Mouse (Mus musculus): ENCODE data around the gene Dzip3. TPM values are rescaled to one million over a fixed set of nuclear protein-coding genes. Genes with fewer than 3 reads are reported as not detected.

Gene Dzip3
- polyA plus RNA-seq, 1 experiment: 3.3 TPM

- Histone ChIP-seq H3K27me3 (ENCODE audit: control insufficient read depth, insufficient read depth, insufficient read length) (no peaks in the 10 kb centered on the region), H3K79me2 (ENCODE audit: control insufficient read depth, insufficient read depth) (no peaks in the 10 kb centered on the region), H3K36me3 (ENCODE audit: control insufficient read depth, insufficient read depth) (peaks cover 43% of the 10 kb centered on the region), H3ac (ENCODE audit: control insufficient read depth, insufficient read length, low read depth) (no peak overlapping the region), H3K79me3 (ENCODE audit: low read depth) (no peaks in the 10 kb centered on the region), H3K4me3 (ENCODE audit: insufficient read depth, poor library complexity, severe bottlenecking) (no peak overlapping the region)
- TF ChIP-seq FOSL1 (IDR thresholded peaks at IDR 0.05; ENCODE audit: insufficient read depth, low read length, poor library complexity, severe bottlenecking): no peak
- no peak for TF ChIP-seq CTCF (IDR thresholded peaks at IDR 0.05; ENCODE audit: control insufficient read depth, insufficient read depth, insufficient read length)
- no peak for TF ChIP-seq MYOG (IDR thresholded peaks at IDR 0.05; ENCODE audit: control insufficient read depth, extremely low read depth, insufficient read length)
- no peak for TF ChIP-seq CEBPB (IDR thresholded peaks at IDR 0.05; ENCODE audit: low read depth)
- TF ChIP-seq MAX (IDR thresholded peaks at IDR 0.05): no peak
- TF ChIP-seq MYOD1 (IDR thresholded peaks at IDR 0.05; ENCODE audit: control insufficient read depth, insufficient read length, low read depth): no peak
- TF ChIP-seq USF1 (IDR thresholded peaks at IDR 0.05; ENCODE audit: low read depth): no peak
Measured at GRCm38 (mm10) chr16:48979965-48980364, 14.0 kb downstream of the Dzip3 start.

- no peaks in the 10 kb centered on the region for H3K79me2 ChIP-seq (ENCODE audit: control insufficient read depth, insufficient read depth)
- H3K79me3 ChIP-seq (ENCODE audit: low read depth): no peaks in the 10 kb centered on the region
- TF ChIP-seq USF1 (IDR thresholded peaks at IDR 0.05; ENCODE audit: low read depth) (no peak), CEBPB (IDR thresholded peaks at IDR 0.05; ENCODE audit: low read depth) (no peak), MYOD1 (IDR thresholded peaks at IDR 0.05; ENCODE audit: control insufficient read depth, insufficient read length, low read depth) (no peak), FOSL1 (IDR thresholded peaks at IDR 0.05; ENCODE audit: insufficient read depth, low read length, poor library complexity, severe bottlenecking) (no peak), CTCF (IDR thresholded peaks at IDR 0.05; ENCODE audit: control insufficient read depth, insufficient read depth, insufficient read length) (no peak), MAX (IDR thresholded peaks at IDR 0.05) (no peak), MYOG (IDR thresholded peaks at IDR 0.05; ENCODE audit: control insufficient read depth, extremely low read depth, insufficient read length) (no peak)
- H3ac ChIP-seq (ENCODE audit: control insufficient read depth, insufficient read length, low read depth): no peak overlapping the region
- no peaks in the 10 kb centered on the region for H3K27me3 ChIP-seq (ENCODE audit: control insufficient read depth, insufficient read depth, insufficient read length)
- H3K36me3 ChIP-seq (ENCODE audit: control insufficient read depth, insufficient read depth): peaks cover 33% of the 10 kb centered on the region
- H3K4me3 ChIP-seq (ENCODE audit: insufficient read depth, poor library complexity, severe bottlenecking): no peak overlapping the region
Measured at GRCm38 (mm10) chr16:48973548-48973947, 20.4 kb downstream of the Dzip3 start.

GRCm38 (mm10) chr16:48972996-48973395 is 21.0 kb downstream of the Dzip3 start:
- Histone ChIP-seq H3ac (ENCODE audit: control insufficient read depth, insufficient read length, low read depth) (no peak overlapping the region), H3K4me3 (ENCODE audit: insufficient read depth, poor library complexity, severe bottlenecking) (no peak overlapping the region), H3K79me2 (ENCODE audit: control insufficient read depth, insufficient read depth) (no peaks in the 10 kb centered on the region), H3K79me3 (ENCODE audit: low read depth) (no peaks in the 10 kb centered on the region), H3K27me3 (ENCODE audit: control insufficient read depth, insufficient read depth, insufficient read length) (no peaks in the 10 kb centered on the region), H3K36me3 (ENCODE audit: control insufficient read depth, insufficient read depth) (peaks cover 28% of the 10 kb centered on the region)
- no peak for TF ChIP-seq MYOD1 (IDR thresholded peaks at IDR 0.05; ENCODE audit: control insufficient read depth, insufficient read length, low read depth)
- no peak for TF ChIP-seq MAX (IDR thresholded peaks at IDR 0.05)
- no peak for TF ChIP-seq USF1 (IDR thresholded peaks at IDR 0.05; ENCODE audit: low read depth)
- TF ChIP-seq FOSL1 (IDR thresholded peaks at IDR 0.05; ENCODE audit: insufficient read depth, low read length, poor library complexity, severe bottlenecking): no peak
- no peak for TF ChIP-seq CEBPB (IDR thresholded peaks at IDR 0.05; ENCODE audit: low read depth)
- no peak for TF ChIP-seq CTCF (IDR thresholded peaks at IDR 0.05; ENCODE audit: control insufficient read depth, insufficient read depth, insufficient read length)
- no peak for TF ChIP-seq MYOG (IDR thresholded peaks at IDR 0.05; ENCODE audit: control insufficient read depth, extremely low read depth, insufficient read length)

- Histone ChIP-seq H3K79me2 (ENCODE audit: control insufficient read depth, insufficient read depth) (no peaks in the 10 kb centered on the region), H3K79me3 (ENCODE audit: low read depth) (no peaks in the 10 kb centered on the region), H3ac (ENCODE audit: control insufficient read depth, insufficient read length, low read depth) (no peak overlapping the region), H3K4me3 (ENCODE audit: insufficient read depth, poor library complexity, severe bottlenecking) (no peak overlapping the region), H3K36me3 (ENCODE audit: control insufficient read depth, insufficient read depth) (peaks cover 31% of the 10 kb centered on the region), H3K27me3 (ENCODE audit: control insufficient read depth, insufficient read depth, insufficient read length) (no peaks in the 10 kb centered on the region)
- TF ChIP-seq MYOG (IDR thresholded peaks at IDR 0.05; ENCODE audit: control insufficient read depth, extremely low read depth, insufficient read length): no peak
Measured at GRCm38 (mm10) chr16:48941805-48942204, 52.2 kb downstream of the Dzip3 start.

GRCm38 (mm10) chr16:48923724-48924123 is 70.2 kb downstream of the Dzip3 start:
- Histone ChIP-seq H3K4me3 (ENCODE audit: insufficient read depth, poor library complexity, severe bottlenecking) (no peak overlapping the region), H3K79me3 (ENCODE audit: low read depth) (no peaks in the 10 kb centered on the region), H3K27me3 (ENCODE audit: control insufficient read depth, insufficient read depth, insufficient read length) (no peaks in the 10 kb centered on the region), H3K79me2 (ENCODE audit: control insufficient read depth, insufficient read depth) (no peaks in the 10 kb centered on the region), H3ac (ENCODE audit: control insufficient read depth, insufficient read length, low read depth) (no peak overlapping the region), H3K36me3 (ENCODE audit: control insufficient read depth, insufficient read depth) (peaks cover 35% of the 10 kb centered on the region)
- TF ChIP-seq CEBPB (IDR thresholded peaks at IDR 0.05; ENCODE audit: low read depth) (no peak), MAX (IDR thresholded peaks at IDR 0.05) (no peak), USF1 (IDR thresholded peaks at IDR 0.05; ENCODE audit: low read depth) (no peak), MYOD1 (IDR thresholded peaks at IDR 0.05; ENCODE audit: control insufficient read depth, insufficient read length, low read depth) (no peak), CTCF (IDR thresholded peaks at IDR 0.05; ENCODE audit: control insufficient read depth, insufficient read depth, insufficient read length) (no peak), MYOG (IDR thresholded peaks at IDR 0.05; ENCODE audit: control insufficient read depth, extremely low read depth, insufficient read length) (no peak), FOSL1 (IDR thresholded peaks at IDR 0.05; ENCODE audit: insufficient read depth, low read length, poor library complexity, severe bottlenecking) (no peak)

- Histone ChIP-seq H3K79me3 (ENCODE audit: low read depth) (no peaks in the 10 kb centered on the region), H3K79me2 (ENCODE audit: control insufficient read depth, insufficient read depth) (no peaks in the 10 kb centered on the region), H3ac (ENCODE audit: control insufficient read depth, insufficient read length, low read depth) (no peak overlapping the region), H3K27me3 (ENCODE audit: control insufficient read depth, insufficient read depth, insufficient read length) (no peaks in the 10 kb centered on the region), H3K36me3 (ENCODE audit: control insufficient read depth, insufficient read depth) (no peaks in the 10 kb centered on the region), H3K4me3 (ENCODE audit: insufficient read depth, poor library complexity, severe bottlenecking) (no peak overlapping the region)
- TF ChIP-seq FOSL1 (IDR thresholded peaks at IDR 0.05; ENCODE audit: insufficient read depth, low read length, poor library complexity, severe bottlenecking) (peak; percentile 12), CEBPB (IDR thresholded peaks at IDR 0.05; ENCODE audit: low read depth) (peak; percentile 57), MAX (IDR thresholded peaks at IDR 0.05) (no peak)
Measured at GRCm38 (mm10) chr16:48913206-48913605, 80.8 kb downstream of the Dzip3 start.

All from C2C12 (cell line).